Mouse (Mus musculus) lung, adult 2 months (tissue): ENCODE measurements around the gene Bbc3.

Source experiments
- CTCF ChIP-seq: fragments of 200-500 bp; IDR thresholded peaks from 2 replicates; pipeline ENCODE4 v1.5.1; 2011; ENCODE audit warnings: mild to moderate bottlenecking, low read length, control low read depth; ENCODE audit not compliant: insufficient read depth
- POLR2A ChIP-seq: fragments of 200-500 bp; IDR thresholded peaks from 2 replicates; pipeline ENCODE4 v1.6.1; 2011; ENCODE audit warnings: low read depth, mild to moderate bottlenecking, control low read depth, low read length, borderline replicate concordance; ENCODE audit errors: extremely low read depth

GRCm38 (mm10) chr7:16319216-16319615, 11.0 kb downstream of the Bbc3 start:
- TF ChIP-seq POLR2A (no peak), CTCF (no peak)
